Mouse (Mus musculus): ENCODE results near the gene Pkm. TPM values are rescaled to one million over a fixed set of nuclear protein-coding genes. Genes with fewer than 3 reads are reported as not detected.

Gene Pkm
- polyA plus RNA-seq (2015; fragmentation: Nextera tagmentation; extraction: Ambion mirVana), result 1,208 and 1,228 TPM in 2 replicates

DNA sequence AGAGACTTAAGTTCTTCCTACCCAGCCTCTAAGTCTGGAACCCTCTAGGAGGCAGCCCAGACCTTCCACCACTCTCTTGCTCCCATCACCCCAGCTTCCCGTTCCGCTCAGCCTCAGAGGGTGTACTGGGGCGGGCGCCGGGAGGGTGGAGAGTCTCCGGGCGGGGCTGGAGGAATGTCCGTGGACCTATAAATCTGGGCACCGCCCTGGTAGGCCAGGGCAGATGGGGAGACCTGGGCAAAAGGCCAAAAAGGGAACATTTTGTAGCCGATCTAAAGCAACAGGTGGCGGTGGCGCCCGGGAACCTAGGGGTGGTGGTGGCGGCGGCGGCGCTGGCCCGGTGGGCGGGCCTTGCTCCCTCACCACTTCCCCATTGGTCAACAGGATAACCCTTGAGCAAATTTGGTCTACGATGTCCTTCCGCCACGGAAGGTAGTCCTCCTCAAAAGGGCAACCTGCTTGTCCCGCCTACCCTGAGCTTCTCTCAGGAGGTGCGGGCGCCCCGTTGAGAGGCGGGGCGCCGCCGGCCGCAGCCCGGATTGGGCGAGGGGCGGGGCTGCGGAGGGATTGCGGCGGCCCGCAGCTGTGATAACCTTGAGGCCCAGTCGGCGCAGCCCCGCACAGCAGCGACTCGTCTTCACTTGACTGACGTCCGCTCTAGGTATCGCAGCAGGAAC, at the start of gene Pkm:
TSS of gene Pkm (plus strand) at position 411 of the 677 bp plus-strand sequence.
- Histone ChIP-seq H3K9me3 (no peaks in the 10 kb centered on the region), H3K4me3 (replicated peaks) (peak within 1 kb of the TSS; percentile 78), H3K4me2 (replicated peaks) (peak within 1 kb of the TSS; percentile 64), H3K4me1 (replicated peaks) (peaks cover 24% of the 10 kb centered on the region), H3K27me3 (replicated peaks) (no peaks in the 10 kb centered on the region), H3K36me3 (no peaks in the 10 kb centered on the region), H3K9ac (peak within 1 kb of the TSS; percentile 84), H3K27ac (peak within 1 kb of the TSS; percentile 97)
- peak; percentile 93 for ATAC-seq
- WGBS, result under 1% methylated on average over 46 of the region's 46 CpGs

DNA sequence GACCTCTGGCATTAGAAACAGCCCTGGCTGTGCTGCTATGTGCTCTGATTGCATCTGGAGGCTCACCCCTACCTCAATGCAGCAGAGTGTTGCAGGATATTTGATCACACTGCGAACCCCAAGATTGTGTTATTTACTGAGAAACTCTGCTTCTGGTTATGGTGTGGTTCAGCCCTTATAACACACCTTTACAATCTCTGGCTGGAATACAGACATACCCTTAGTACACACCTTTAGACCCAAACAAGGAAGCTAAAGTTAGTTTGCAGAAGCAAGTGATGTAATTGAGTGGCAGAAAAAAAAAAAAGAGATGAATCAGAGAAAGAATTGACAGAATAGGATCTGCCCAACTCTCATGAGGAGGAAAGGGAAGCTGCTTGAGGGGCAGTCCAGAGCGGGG, 45.2 kb upstream of the Pkm start:
- H3K4me3 ChIP-seq (replicated peaks), result no peak overlapping the region

DNA sequence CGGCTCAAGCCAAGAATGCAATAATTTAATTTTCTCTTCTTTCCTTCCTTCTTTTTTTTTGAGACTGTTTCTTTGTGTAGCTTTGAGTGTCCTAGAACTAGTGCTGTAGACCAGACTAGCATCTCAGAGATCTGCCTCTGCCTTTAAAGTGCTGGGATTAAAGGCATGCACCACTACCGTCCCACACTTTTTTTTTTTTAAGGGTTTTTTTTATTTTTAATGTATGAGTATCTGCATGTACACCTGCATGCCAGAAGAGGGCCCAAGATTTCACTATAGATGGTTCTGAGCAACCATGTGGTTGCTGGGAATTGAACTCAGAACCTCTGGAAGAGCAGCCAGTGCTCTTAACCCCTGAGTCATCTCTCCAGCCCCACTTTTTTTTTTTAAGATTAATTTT, 40.4 kb upstream of the Pkm start:
- Histone ChIP-seq H3K27me3 (replicated peaks) (no peaks in the 10 kb centered on the region), H3K4me1 (replicated peaks) (0 out of 2 replicates have a peak, but pooled peaks cover 4% of the 10 kb centered on the region), H3K4me3 (replicated peaks) (no peak overlapping the region), H3K9me3 (no peaks in the 10 kb centered on the region), H3K4me2 (replicated peaks) (no peak overlapping the region), H3K9ac (no peak overlapping the region), H3K36me3 (no peaks in the 10 kb centered on the region), H3K27ac (no peak overlapping the region)
- 85% methylated on average over 2 of the region's 2 CpGs for WGBS
- ATAC-seq, result no peak

More for the DNA sequence above, 45.2 kb upstream of the Pkm start:
- Histone ChIP-seq H3K27ac (no peak overlapping the region), H3K4me2 (replicated peaks) (no peak overlapping the region), H3K27me3 (replicated peaks) (no peaks in the 10 kb centered on the region), H3K9me3 (no peaks in the 10 kb centered on the region), H3K36me3 (no peaks in the 10 kb centered on the region), H3K4me1 (replicated peaks) (no peaks in the 10 kb centered on the region), H3K9ac (no peak overlapping the region)
- WGBS, result 84% methylated on average over 2 of the region's 2 CpGs
- no peak for ATAC-seq

DNA sequence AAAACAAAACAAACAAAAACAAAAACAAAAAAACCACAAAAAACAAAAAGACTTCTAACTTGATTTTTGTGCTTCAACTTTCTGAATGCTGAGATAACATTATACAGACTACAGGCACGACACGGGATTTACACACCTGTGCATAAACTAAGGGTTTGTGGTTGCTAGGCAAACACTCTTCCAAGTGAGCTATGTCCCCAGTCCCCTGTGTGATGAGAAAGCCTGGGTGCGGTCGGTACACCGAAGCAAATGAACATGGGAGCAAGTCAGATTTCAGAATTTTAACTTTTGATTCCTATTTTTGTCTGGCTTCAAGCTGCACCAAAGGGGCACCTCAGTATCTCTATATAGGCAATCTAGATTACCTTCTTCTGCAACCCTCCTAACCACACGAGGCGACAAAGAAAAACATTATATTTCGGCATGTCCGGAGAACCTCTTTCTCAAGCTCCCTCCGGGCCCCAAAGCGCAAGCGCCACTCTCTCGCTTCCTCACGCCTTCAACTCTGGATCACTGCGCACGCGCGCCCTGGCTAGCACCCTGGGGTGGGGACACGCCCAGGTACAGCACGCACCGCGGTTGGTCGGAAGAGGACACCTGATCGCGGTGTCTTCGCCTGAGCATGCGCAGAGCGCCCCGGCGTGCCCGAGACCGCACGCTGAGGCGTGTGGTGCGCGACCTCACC, 39.4 kb upstream of the Pkm start, which contains the start of gene Parp6:
TSS of gene Parp6 (plus strand) at position 663 of the 685 bp plus-strand sequence.
- peak within 1 kb of the TSS; percentile 92 for H3K4me3 ChIP-seq (replicated peaks)
- under 1% methylated on average over 36 of the region's 36 CpGs for WGBS
- H3K36me3 ChIP-seq, result no peaks in the 10 kb centered on the region
- peak within 1 kb of the TSS; percentile 70 for H3K4me2 ChIP-seq (replicated peaks)
- no peaks in the 10 kb centered on the region for H3K27me3 ChIP-seq (replicated peaks)
- peak; percentile 100 for ATAC-seq
- H3K4me1 ChIP-seq (replicated peaks), result 0 out of 2 replicates have a peak, but pooled peaks cover 4% of the 10 kb centered on the region
- H3K9me3 ChIP-seq, result no peaks in the 10 kb centered on the region
- peak within 1 kb of the TSS; percentile 87 for H3K9ac ChIP-seq
- H3K27ac ChIP-seq, result peak within 1 kb of the TSS; percentile 93

DNA sequence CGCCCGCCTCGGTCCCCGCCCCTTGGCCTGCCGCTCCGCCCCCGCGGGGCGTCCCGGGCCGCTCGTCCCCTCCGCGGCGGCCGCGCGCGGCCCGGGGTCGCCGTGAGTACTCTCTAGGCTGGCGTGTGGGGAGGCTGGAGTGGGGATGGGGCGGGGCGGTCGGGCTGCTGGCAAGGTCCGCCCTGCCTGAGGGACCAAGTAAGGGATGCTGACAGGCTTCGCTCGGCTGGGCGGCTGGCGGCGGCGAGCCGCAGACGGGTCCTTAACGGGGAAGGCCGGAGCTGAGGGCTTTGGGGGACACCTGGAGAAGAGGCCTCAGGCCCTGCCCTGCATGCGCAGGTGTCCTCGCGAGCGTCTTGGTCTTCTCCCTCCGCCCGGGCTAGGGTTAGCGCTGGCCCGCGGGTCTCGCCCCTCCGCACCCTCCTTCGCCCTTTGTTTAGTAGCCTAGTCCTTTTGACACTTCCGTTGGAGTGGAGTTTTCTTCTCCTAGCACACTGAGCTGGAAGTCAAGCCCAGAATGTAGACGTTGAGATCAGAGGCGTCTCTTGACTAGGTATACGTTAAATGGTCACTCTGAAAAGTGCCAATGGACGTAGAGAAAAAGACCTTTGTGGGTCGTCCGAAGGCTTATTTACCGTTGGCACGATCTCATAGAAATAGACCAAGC, 38.7 kb upstream of the Pkm start:
- under 1% methylated on average over 52 of the region's 58 CpGs for WGBS
- Histone ChIP-seq H3K9me3 (no peaks in the 10 kb centered on the region), H3K4me3 (replicated peaks) (peak overlapping the region; percentile 92), H3K27ac (peak overlapping the region; percentile 93), H3K4me1 (replicated peaks) (0 out of 2 replicates have a peak, but pooled peaks cover 4% of the 10 kb centered on the region), H3K27me3 (replicated peaks) (no peaks in the 10 kb centered on the region), H3K4me2 (replicated peaks) (peak overlapping the region; percentile 70), H3K36me3 (no peaks in the 10 kb centered on the region), H3K9ac (peak overlapping the region; percentile 87)
- peak; percentile 65; the same call in 1 of the 2 replicates for ATAC-seq

DNA sequence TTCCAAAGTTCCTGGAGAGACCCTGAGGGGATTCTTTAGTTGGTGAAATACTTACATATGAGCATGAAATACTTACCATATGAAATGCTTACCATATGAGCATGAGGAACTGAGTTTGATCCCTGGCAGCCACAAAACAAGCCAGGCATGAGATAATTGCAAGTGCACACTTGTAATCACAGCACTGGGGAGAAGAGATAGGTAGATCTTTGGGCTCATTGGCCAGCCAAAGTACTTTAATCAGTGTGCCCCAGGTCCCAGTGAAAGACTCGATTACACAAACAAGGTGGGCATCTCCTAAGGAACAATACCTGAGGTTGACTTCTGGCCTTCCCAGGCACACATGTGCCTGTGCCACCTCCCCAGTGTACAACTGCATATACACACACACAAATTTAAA, 17.8 kb upstream of the Pkm start:
- Histone ChIP-seq H3K4me1 (replicated peaks) (no peaks in the 10 kb centered on the region), H3K27me3 (replicated peaks) (no peaks in the 10 kb centered on the region), H3K36me3 (peaks cover 17% of the 10 kb centered on the region; the same call in 1 of the 2 replicates), H3K4me3 (replicated peaks) (no peak overlapping the region), H3K9me3 (no peaks in the 10 kb centered on the region), H3K27ac (no peak overlapping the region), H3K4me2 (replicated peaks) (no peak overlapping the region), H3K9ac (no peak overlapping the region)
- ATAC-seq, result no peak
- WGBS, result 92% methylated on average over 1 of the region's 1 CpGs

DNA sequence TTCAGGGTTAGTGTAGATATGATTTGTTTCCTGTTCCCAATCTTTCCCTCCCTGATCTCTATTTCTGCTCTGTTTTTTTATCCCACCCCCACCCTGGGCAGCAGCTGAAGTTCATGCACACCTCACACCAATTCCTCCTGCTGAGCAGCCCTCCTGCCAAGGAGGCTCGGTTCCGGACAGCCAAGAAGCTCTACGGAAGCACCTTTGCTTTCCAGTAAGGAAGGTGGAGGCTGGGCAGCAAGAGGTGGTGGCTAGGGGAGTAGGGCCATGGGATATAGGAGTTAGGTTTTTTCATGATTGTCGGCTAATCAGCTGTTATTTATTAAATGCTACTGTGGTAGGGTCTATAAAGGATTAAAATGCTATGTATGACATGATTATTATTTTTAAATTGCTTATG, 16.2 kb upstream of the Pkm start:
- no peak overlapping the region for H3K4me2 ChIP-seq (replicated peaks)
- no peaks in the 10 kb centered on the region for H3K4me1 ChIP-seq (replicated peaks)
- H3K27me3 ChIP-seq (replicated peaks), result no peaks in the 10 kb centered on the region
- WGBS, result 92% methylated on average over 4 of the region's 4 CpGs
- no peak overlapping the region for H3K4me3 ChIP-seq (replicated peaks)
- no peak for ATAC-seq
- peaks cover 13% of the 10 kb centered on the region; the same call in 1 of the 2 replicates for H3K36me3 ChIP-seq
- no peak overlapping the region for H3K9ac ChIP-seq
- H3K9me3 ChIP-seq, result no peaks in the 10 kb centered on the region
- no peak overlapping the region for H3K27ac ChIP-seq

DNA sequence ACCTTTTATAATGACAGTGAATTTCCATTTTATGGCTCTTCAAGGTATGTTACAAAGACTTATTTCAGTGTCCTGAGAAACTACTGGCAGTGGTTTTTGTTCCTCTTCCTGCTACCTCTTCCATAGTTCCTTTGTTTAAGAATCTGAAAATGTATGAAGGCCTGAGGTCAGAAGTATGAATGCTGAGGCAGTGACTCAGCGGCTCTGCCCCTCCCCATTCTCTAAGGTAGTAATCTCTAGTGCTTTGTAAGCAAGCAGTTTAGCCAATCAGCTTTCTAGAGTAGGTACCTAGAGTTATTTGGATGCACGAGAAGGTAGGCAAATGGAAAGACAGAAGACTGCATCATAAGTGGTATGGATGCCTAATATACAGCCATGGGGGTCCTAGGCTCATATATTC, 14.8 kb upstream of the Pkm start:
- H3K4me2 ChIP-seq (replicated peaks), result no peak overlapping the region
- peak; percentile 62; the same call in 1 of the 2 replicates for ATAC-seq
- no peak overlapping the region for H3K9ac ChIP-seq
- no peaks in the 10 kb centered on the region for H3K9me3 ChIP-seq
- H3K36me3 ChIP-seq, result peaks cover 10% of the 10 kb centered on the region; the same call in 1 of the 2 replicates
- no peak overlapping the region for H3K27ac ChIP-seq
- H3K4me3 ChIP-seq (replicated peaks), result no peak overlapping the region
- 73% methylated on average over 2 of the region's 2 CpGs for WGBS
- H3K4me1 ChIP-seq (replicated peaks), result no peaks in the 10 kb centered on the region
- no peaks in the 10 kb centered on the region for H3K27me3 ChIP-seq (replicated peaks)

DNA sequence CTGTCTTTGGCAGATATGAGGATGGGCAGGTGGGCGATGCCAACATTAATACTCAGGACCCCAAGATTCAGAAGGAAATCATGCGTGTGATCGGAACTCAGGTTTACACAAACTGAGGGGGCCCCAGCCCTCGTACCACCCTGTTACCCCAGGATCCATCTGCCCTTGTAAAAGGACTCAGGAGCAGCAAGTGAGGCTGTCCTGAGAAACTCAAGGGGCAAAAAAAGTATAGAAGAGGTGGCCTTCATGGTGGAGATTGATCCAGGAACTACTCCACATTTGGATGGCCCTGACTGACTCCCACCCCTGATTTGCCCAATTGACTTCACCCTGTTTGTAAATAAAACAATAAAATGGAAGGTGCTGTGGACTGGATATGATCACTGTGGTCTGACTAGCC, 6.3 kb upstream of the Pkm start:
- H3K36me3 ChIP-seq, result peaks cover 13% of the 10 kb centered on the region
- no peak overlapping the region for H3K4me3 ChIP-seq (replicated peaks)
- no peaks in the 10 kb centered on the region for H3K27me3 ChIP-seq (replicated peaks)
- WGBS, result 92% methylated on average over 4 of the region's 4 CpGs
- no peak overlapping the region for H3K4me2 ChIP-seq (replicated peaks)
- no peak for ATAC-seq
- no peak overlapping the region for H3K27ac ChIP-seq
- H3K4me1 ChIP-seq (replicated peaks), result no peaks in the 10 kb centered on the region
- H3K9me3 ChIP-seq, result no peaks in the 10 kb centered on the region
- no peak overlapping the region for H3K9ac ChIP-seq

DNA sequence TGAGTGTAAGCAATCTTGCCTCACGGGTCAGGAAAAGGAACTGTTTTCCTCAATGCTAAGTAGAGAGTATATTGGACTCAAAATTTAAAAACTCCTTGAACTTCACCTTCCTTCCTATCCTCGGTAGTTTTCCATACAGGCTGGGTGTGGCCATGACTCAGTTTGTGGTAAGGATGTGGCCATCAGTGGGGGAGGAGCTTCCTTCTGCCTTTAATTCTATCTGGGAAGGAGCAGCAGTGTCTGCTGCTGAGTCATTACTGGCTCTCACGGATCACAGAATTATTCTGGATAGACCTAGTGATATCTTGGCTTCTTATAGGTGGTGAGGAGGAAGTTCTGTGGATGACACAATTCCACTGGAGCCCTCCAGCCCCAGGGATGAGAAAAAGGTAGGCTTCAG, 2.8 kb upstream of the Pkm start:
- H3K4me1 ChIP-seq (replicated peaks), result peaks cover 6% of the 10 kb centered on the region; the same call in 1 of the 2 replicates
- no peak overlapping the region for H3K4me3 ChIP-seq (replicated peaks)
- H3K27ac ChIP-seq, result no peak overlapping the region
- no peaks in the 10 kb centered on the region for H3K27me3 ChIP-seq (replicated peaks)
- no peak for ATAC-seq
- H3K9ac ChIP-seq, result no peak overlapping the region
- WGBS, result 22% methylated on average over 3 of the region's 3 CpGs
- no peak overlapping the region for H3K4me2 ChIP-seq (replicated peaks)
- peaks cover 13% of the 10 kb centered on the region for H3K36me3 ChIP-seq
- H3K9me3 ChIP-seq, result no peaks in the 10 kb centered on the region

DNA sequence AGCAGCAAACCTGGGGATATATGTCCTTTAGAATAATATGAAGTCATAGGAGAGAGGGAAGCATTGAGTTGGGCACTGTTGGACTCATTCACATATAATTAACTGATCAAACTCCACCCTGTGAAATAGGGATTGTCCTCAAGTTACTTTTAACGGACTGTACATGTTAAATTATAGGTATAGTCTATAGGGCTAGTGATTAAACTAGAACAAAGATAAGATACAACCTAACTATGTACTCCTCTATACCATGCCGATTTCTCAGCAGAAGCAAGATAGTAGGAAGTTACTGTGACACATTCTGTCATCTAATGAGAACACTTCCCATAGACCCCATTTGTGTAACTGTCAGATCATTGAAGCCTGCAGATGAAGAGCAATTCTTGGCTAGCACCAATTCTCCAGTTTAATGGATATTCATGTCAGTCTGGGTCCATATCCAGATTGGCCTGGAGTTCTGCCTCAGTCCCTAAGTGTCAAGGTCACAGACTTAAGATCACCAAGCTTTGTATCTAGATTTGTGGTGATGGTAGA, 1.7 kb upstream of the Pkm start:
- ATAC-seq, result no peak
- 80% methylated on average over 2 of the region's 2 CpGs for WGBS

More for the DNA sequence above, 1.7 kb upstream of the Pkm start:
- Histone ChIP-seq H3K4me3 (replicated peaks) (no peak overlapping the region), H3K4me2 (replicated peaks) (no peak overlapping the region), H3K27ac (no peak overlapping the region), H3K36me3 (peaks cover 4% of the 10 kb centered on the region; the same call in 1 of the 2 replicates), H3K9ac (no peak overlapping the region), H3K9me3 (no peaks in the 10 kb centered on the region), H3K27me3 (replicated peaks) (no peaks in the 10 kb centered on the region), H3K4me1 (replicated peaks) (peaks cover 11% of the 10 kb centered on the region; the same call in 1 of the 2 replicates)
